Mouse (Mus musculus) cerebellum, adult 2 months (tissue): ENCODE measurements around the gene Erc2. TPM values are rescaled to one million over a fixed set of nuclear protein-coding genes. Genes with fewer than 3 reads are reported as not detected.
A peak's percentile ranks its signal among the peaks of the same experiment; 100 is the strongest.

Source experiments
- DNase-seq, 2 experiments: peaks; one replicate each; pipeline ENCODE4 v3.0.0; 2021
- H3K27ac ChIP-seq: fragments of 200-500 bp; 2 replicates; pipeline ENCODE4 v1.5.1; 2012; ENCODE audit warnings: low read length, control low read depth, inconsistent platforms; ENCODE audit not compliant: insufficient read depth
- H3K27me3 ChIP-seq: fragments of 200-500 bp; 2 replicates; pipeline ENCODE4 v1.6.1; 2012; ENCODE audit warnings: inconsistent platforms, mild to moderate bottlenecking, low read length, moderate library complexity; ENCODE audit not compliant: control insufficient read depth, insufficient read depth
- H3K4me1 ChIP-seq: fragments of 200-500 bp; 2 replicates; pipeline ENCODE4 v1.6.1; 2011; ENCODE audit warnings: low read length; ENCODE audit not compliant: control insufficient read depth, insufficient read depth
- H3K4me3 ChIP-seq: fragments of 200-500 bp; replicated peaks from 2 replicates; pipeline ENCODE3; 2011; ENCODE audit warnings: mild to moderate bottlenecking, low read depth, low read length, control low read depth; ENCODE audit not compliant: insufficient read depth
- CTCF ChIP-seq: fragments of 200-500 bp; IDR thresholded peaks from 2 replicates; pipeline ENCODE4 v1.5.1; 2011; ENCODE audit warnings: low read depth, mild to moderate bottlenecking, control low read depth, low read length, moderate library complexity, borderline replicate concordance; ENCODE audit not compliant: insufficient read depth
- POLR2A ChIP-seq: fragments of 200-500 bp; IDR thresholded peaks from 2 replicates; pipeline ENCODE4 v1.6.1; 2011; ENCODE audit warnings: low read length, control low read depth, borderline replicate concordance; ENCODE audit not compliant: insufficient read depth
- WGBS: fragments of 180-500 bp; shearing (Covaris S2); methylation state at CpG from one replicate; pipeline ENCODE4 v1.1.7; 2018; 5-methylcytosine and 5-hydroxymethylcytosine counted together
- polyA plus RNA-seq: library from polyadenylated mRNA; depleted of rRNA; stranded (reverse); fragments of >200 nt; gene quantifications from 2 replicates; pipeline ENCODE4 v1.2.3, GENCODE M21; 2012

Erc2 gene
- polyA plus RNA-seq, 1 experiment, result 15.1 TPM

GRCm38 (mm10) chr14:27808080-27808479 is 185.9 kb downstream of the Erc2 start:
- TF ChIP-seq CTCF (peak; percentile 83), POLR2A (no peak)
- H3K27me3 ChIP-seq, result no peaks in the 10 kb centered on the region
- 1% methylated on average over 9 of the region's 9 CpGs for WGBS
- H3K27ac ChIP-seq, result no peak overlapping the region
- no peaks in the 10 kb centered on the region for H3K4me1 ChIP-seq
- DNase-seq, result peak; percentile 38 to 56
- no peak overlapping the region for H3K4me3 ChIP-seq

GRCm38 (mm10) chr14:27808523-27809114 is 186.4 kb downstream of the Erc2 start:
- DNase-seq, result no peak
- H3K27me3 ChIP-seq, result no peaks in the 10 kb centered on the region
- 77% methylated on average over 10 of the region's 10 CpGs for WGBS
- no peak overlapping the region for H3K4me3 ChIP-seq
- TF ChIP-seq CTCF, result no peak
- TF ChIP-seq POLR2A, result no peak
- no peaks in the 10 kb centered on the region for H3K4me1 ChIP-seq
- H3K27ac ChIP-seq, result no peak overlapping the region

- Histone ChIP-seq H3K4me1 (no peaks in the 10 kb centered on the region), H3K27ac (no peak overlapping the region), H3K4me3 (no peak overlapping the region), H3K27me3 (no peaks in the 10 kb centered on the region)
- TF ChIP-seq CTCF (no peak), POLR2A (no peak)
- 49% methylated on average over 7 of the region's 7 CpGs for WGBS
- no peak for DNase-seq
These were observed 188.6 kb downstream of the Erc2 start for GRCm38 (mm10) chr14:27810790-27811189.

- H3K4me3 ChIP-seq, result no peak overlapping the region
- no peaks in the 10 kb centered on the region for H3K4me1 ChIP-seq
- DNase-seq, result peak in 1 of 2 experiments; percentile 14
- no peak for TF ChIP-seq POLR2A
- TF ChIP-seq CTCF, result no peak
- no peaks in the 10 kb centered on the region for H3K27me3 ChIP-seq
- WGBS, result 78% methylated on average over 3 of the region's 3 CpGs
- no peak overlapping the region for H3K27ac ChIP-seq
These were observed 189.4 kb downstream of the Erc2 start for GRCm38 (mm10) chr14:27811649-27812048.

- Histone ChIP-seq H3K4me3 (no peak overlapping the region), H3K27ac (no peak overlapping the region), H3K27me3 (no peaks in the 10 kb centered on the region), H3K4me1 (no peaks in the 10 kb centered on the region)
- 89% methylated on average over 6 of the region's 6 CpGs for WGBS
- no peak for DNase-seq
- TF ChIP-seq CTCF, result no peak
- no peak for TF ChIP-seq POLR2A
These were observed 193.5 kb downstream of the Erc2 start for GRCm38 (mm10) chr14:27815739-27816138.

- Histone ChIP-seq H3K4me1 (0 out of 2 replicates have a peak, but pooled peaks cover 3% of the 10 kb centered on the region), H3K27ac (no peak overlapping the region), H3K4me3 (no peak overlapping the region), H3K27me3 (no peaks in the 10 kb centered on the region)
- no peak for DNase-seq
- WGBS, result 74% methylated on average over 5 of the region's 5 CpGs
- TF ChIP-seq POLR2A (no peak), CTCF (no peak)
These were observed 196.8 kb downstream of the Erc2 start for GRCm38 (mm10) chr14:27818986-27819385.

GRCm38 (mm10) chr14:27821801-27822200 is 199.6 kb downstream of the Erc2 start:
- DNase-seq, result peak; percentile 40 to 54
- Histone ChIP-seq H3K4me1 (0 out of 2 replicates have a peak, but pooled peaks cover 3% of the 10 kb centered on the region), H3K4me3 (no peak overlapping the region), H3K27ac (no peak overlapping the region), H3K27me3 (no peaks in the 10 kb centered on the region)
- TF ChIP-seq POLR2A (no peak), CTCF (no peak)

GRCm38 (mm10) chr14:27822566-27822965 is 200.3 kb downstream of the Erc2 start:
- Histone ChIP-seq H3K4me3 (no peak overlapping the region), H3K27me3 (no peaks in the 10 kb centered on the region), H3K27ac (no peak overlapping the region), H3K4me1 (0 out of 2 replicates have a peak, but pooled peaks cover 3% of the 10 kb centered on the region)
- 96% methylated on average over 6 of the region's 6 CpGs for WGBS
- no peak for DNase-seq
- no peak for TF ChIP-seq POLR2A
- TF ChIP-seq CTCF, result no peak

GRCm38 (mm10) chr14:27823048-27823447 is 200.8 kb downstream of the Erc2 start:
- peak in 1 of 2 experiments; percentile 10 for DNase-seq
- Histone ChIP-seq H3K4me3 (no peak overlapping the region), H3K27ac (no peak overlapping the region), H3K27me3 (no peaks in the 10 kb centered on the region), H3K4me1 (0 out of 2 replicates have a peak, but pooled peaks cover 3% of the 10 kb centered on the region)
- WGBS, result 52% methylated on average over 3 of the region's 3 CpGs
- TF ChIP-seq CTCF (no peak), POLR2A (no peak)
